Mouse (Mus musculus) lung, postnatal 0 days (tissue): ENCODE measurements around the gene Ift122. TPM values are rescaled to one million over a fixed set of nuclear protein-coding genes. Genes with fewer than 3 reads are reported as not detected.

Experiments
- ATAC-seq: fragments of 200-750 bp; cut with Nextera tagmentation; 2 replicates; pipeline ENCODE4 v1.8.0; 2017; ENCODE audit warnings: moderate library complexity
- DNase-seq: peaks from one replicate; pipeline ENCODE4 v3.0.0-alpha.2; 2016; ENCODE audit warnings: low spot score
- H3K27ac ChIP-seq: fragments of 300-500 bp; sonication (generic); 2 replicates; pipeline ENCODE4 v1.5.1; 2014; ENCODE audit warnings: antibody characterized with exemption, mild to moderate bottlenecking, low read length, mixed read lengths
- H3K27me3 ChIP-seq: fragments of 300-500 bp; sonication (generic); replicated peaks from 2 replicates; pipeline ENCODE4 v1.6.1; 2014; ENCODE audit warnings: low read length, mixed read lengths; ENCODE audit not compliant: insufficient read depth
- H3K36me3 ChIP-seq: fragments of 300-500 bp; sonication (generic); 2 replicates; pipeline ENCODE4 v1.6.1; 2014; ENCODE audit warnings: low read length, mixed read lengths; ENCODE audit not compliant: insufficient read depth
- H3K4me1 ChIP-seq: fragments of 300-500 bp; sonication (generic); 2 replicates; pipeline ENCODE4 v1.6.1; 2014; ENCODE audit warnings: antibody characterized with exemption, low read depth, low read length, mixed read lengths; ENCODE audit not compliant: insufficient read depth
- H3K4me2 ChIP-seq: fragments of 300-500 bp; sonication (generic); replicated peaks from 2 replicates; pipeline ENCODE4 v1.6.1; 2014; ENCODE audit warnings: low read depth, mild to moderate bottlenecking, low read length, moderate library complexity, mixed read lengths
- H3K4me3 ChIP-seq: fragments of 300-500 bp; sonication (generic); 2 replicates; pipeline ENCODE4 v1.5.1; 2014; ENCODE audit warnings: low read depth, low read length
- H3K9ac ChIP-seq: fragments of 300-500 bp; sonication (generic); replicated peaks from 2 replicates; pipeline ENCODE4 v1.6.1; 2014; ENCODE audit warnings: low read depth, mild to moderate bottlenecking
- H3K9me3 ChIP-seq: fragments of 300-500 bp; sonication (generic); 2 replicates; pipeline ENCODE4 v1.6.1; 2016; ENCODE audit warnings: low read length, mixed read lengths
- CTCF ChIP-seq: IDR thresholded peaks from 2 replicates; pipeline ENCODE4 v1.5.1; 2016; ENCODE audit warnings: antibody characterized with exemption, mild to moderate bottlenecking
- EP300 ChIP-seq: IDR thresholded peaks from 2 replicates; pipeline ENCODE4 v1.6.1; 2016; ENCODE audit warnings: antibody characterized with exemption, mild to moderate bottlenecking, control low read depth
- WGBS: fragments of 180-500 bp; shearing (Covaris S2); extraction: QIAGEN DNeasy Blood & Tissue Kit; methylation state at CpG from one replicate; pipeline ENCODE4 v1.1.7; 2014; 5-methylcytosine and 5-hydroxymethylcytosine counted together
- polyA plus RNA-seq: library from polyadenylated mRNA; unstranded; fragments of >200 nt; fragmentation: Nextera tagmentation; extraction: Ambion mirVana; gene quantifications from 2 replicates; pipeline ENCODE4 v1.2.1, GENCODE M21; 2015

Ift122 gene
- polyA plus RNA-seq, 1 experiment from 2014 or later = 8.3 TPM

- TF ChIP-seq EP300 (no peak), CTCF (no peak)
- Histone ChIP-seq H3K27ac (peak overlapping the region; percentile 79), H3K4me1 (peaks cover 6% of the 10 kb centered on the region; the same call in 1 of the 2 replicates), H3K36me3 (no peaks in the 10 kb centered on the region), H3K9ac (no peak overlapping the region), H3K27me3 (no peaks in the 10 kb centered on the region), H3K4me2 (no peak overlapping the region), H3K9me3 (no peaks in the 10 kb centered on the region), H3K4me3 (no peak overlapping the region)
- ATAC-seq (no peak), DNase-seq (no peak)
- WGBS = 58% methylated on average over 8 of the region's 8 CpGs
Measured at GRCm38 (mm10) chr6:115890601-115891000, 37.3 kb downstream of the Ift122 start.

DNA sequence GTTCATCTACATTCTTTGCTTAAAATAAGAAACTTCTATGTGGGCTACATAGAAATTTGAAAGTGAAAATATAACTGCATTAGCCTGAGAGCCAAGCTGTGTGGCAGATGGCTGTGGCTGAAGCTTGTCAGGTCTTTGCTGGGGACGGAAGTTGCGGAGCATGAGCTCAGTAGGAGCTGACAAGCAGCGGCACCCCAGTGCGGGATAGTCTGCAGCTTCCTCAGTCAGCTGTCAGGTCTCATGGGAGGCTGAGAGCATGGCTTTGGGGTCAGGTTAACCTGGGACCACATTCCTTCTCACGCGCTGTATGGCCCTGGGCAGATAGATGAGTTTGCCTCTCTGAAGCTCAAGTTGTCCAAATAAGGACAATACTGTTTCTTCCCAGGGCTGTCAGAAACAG lies 37.8 kb downstream of the Ift122 start:
- DNase-seq (peak; percentile 50), ATAC-seq (peak; percentile 47)
- Histone ChIP-seq H3K4me1 (peaks cover 6% of the 10 kb centered on the region; the same call in 1 of the 2 replicates), H3K9ac (no peak overlapping the region), H3K4me3 (no peak overlapping the region), H3K36me3 (no peaks in the 10 kb centered on the region), H3K9me3 (no peaks in the 10 kb centered on the region), H3K4me2 (no peak overlapping the region; the same call in 1 of the 2 replicates), H3K27ac (peak overlapping the region; percentile 79), H3K27me3 (no peaks in the 10 kb centered on the region)
- no peak for TF ChIP-seq EP300
- no peak for TF ChIP-seq CTCF
- 38% methylated on average over 6 of the region's 6 CpGs for WGBS

- Histone ChIP-seq H3K9me3 (no peaks in the 10 kb centered on the region), H3K4me2 (no peak overlapping the region), H3K4me3 (no peak overlapping the region), H3K36me3 (no peaks in the 10 kb centered on the region), H3K9ac (no peak overlapping the region), H3K27me3 (no peaks in the 10 kb centered on the region), H3K4me1 (peaks cover 6% of the 10 kb centered on the region; the same call in 1 of the 2 replicates), H3K27ac (peak overlapping the region; percentile 79)
- ATAC-seq = peak; percentile 86
- TF ChIP-seq CTCF (no peak), EP300 (no peak; the same call in 1 of the 2 replicates)
- 24% methylated on average over 8 of the region's 8 CpGs for WGBS
- peak; percentile 89 for DNase-seq
Measured at GRCm38 (mm10) chr6:115891497-115892061, 38.3 kb downstream of the Ift122 start.

- peaks cover 6% of the 10 kb centered on the region; the same call in 1 of the 2 replicates for H3K4me1 ChIP-seq
- no peak overlapping the region for H3K4me3 ChIP-seq
- no peak for TF ChIP-seq CTCF
- TF ChIP-seq EP300 = no peak
- H3K9ac ChIP-seq = no peak overlapping the region
- 73% methylated on average over 3 of the region's 3 CpGs for WGBS
- H3K36me3 ChIP-seq = no peaks in the 10 kb centered on the region
- peak overlapping the region; percentile 51 for H3K27ac ChIP-seq
- no peak overlapping the region for H3K4me2 ChIP-seq
- no peaks in the 10 kb centered on the region for H3K9me3 ChIP-seq
- DNase-seq (no peak), ATAC-seq (no peak)
- H3K27me3 ChIP-seq = no peaks in the 10 kb centered on the region
Measured at GRCm38 (mm10) chr6:115892363-115892762, 39.1 kb downstream of the Ift122 start.

DNA sequence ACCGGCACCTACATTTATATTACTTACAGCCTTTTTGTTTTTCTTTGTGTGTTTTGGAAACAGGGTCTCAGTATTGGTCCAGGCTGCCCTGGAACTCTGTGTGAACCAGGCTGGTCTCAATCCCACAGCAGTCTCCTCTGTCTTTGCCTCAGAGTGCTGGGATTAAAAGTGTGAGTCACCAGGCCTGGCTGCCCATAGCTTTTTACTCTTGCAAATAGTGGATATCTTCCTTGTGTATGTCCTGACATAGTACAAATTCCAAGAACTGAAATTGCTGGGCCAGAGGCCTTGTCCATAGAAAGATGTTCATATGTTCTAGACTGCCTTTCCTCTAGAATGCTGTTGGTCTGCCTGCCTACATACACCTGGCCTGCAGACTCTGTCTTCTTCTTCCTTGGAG lies 43.1 kb downstream of the Ift122 start:
- H3K36me3 ChIP-seq = no peaks in the 10 kb centered on the region
- H3K9ac ChIP-seq = no peak overlapping the region
- H3K9me3 ChIP-seq = no peaks in the 10 kb centered on the region
- H3K4me2 ChIP-seq = no peak overlapping the region
- no peaks in the 10 kb centered on the region for H3K27me3 ChIP-seq
- peak overlapping the region; percentile 64; the same call in 1 of the 2 replicates for H3K27ac ChIP-seq
- TF ChIP-seq CTCF (no peak), EP300 (no peak)
- 79% methylated on average over 1 of the region's 1 CpGs for WGBS
- DNase-seq = peak; percentile 44
- ATAC-seq = no peak
- H3K4me1 ChIP-seq = no peaks in the 10 kb centered on the region; the same call in 1 of the 2 replicates
- no peak overlapping the region for H3K4me3 ChIP-seq

- Histone ChIP-seq H3K4me3 (no peak overlapping the region), H3K27me3 (no peaks in the 10 kb centered on the region), H3K9me3 (no peaks in the 10 kb centered on the region), H3K9ac (no peak overlapping the region), H3K36me3 (no peaks in the 10 kb centered on the region), H3K27ac (peak overlapping the region; percentile 64), H3K4me2 (no peak overlapping the region), H3K4me1 (no peaks in the 10 kb centered on the region)
- ATAC-seq (peak; percentile 37), DNase-seq (peak; percentile 79)
- 55% methylated on average over 4 of the region's 4 CpGs for WGBS
- no peak for TF ChIP-seq EP300
- TF ChIP-seq CTCF = no peak
Measured at GRCm38 (mm10) chr6:115897117-115897516, 43.8 kb downstream of the Ift122 start.
